Mouse (Mus musculus) forebrain, embryonic 13.5 days (tissue): Measurements from ENCODE around the gene Mup17. TPM values are rescaled to one million over a fixed set of nuclear protein-coding genes. Genes with fewer than 3 reads are reported as not detected.
"Not testable (repeated sequence)": the region's sequence is repeated elsewhere in the genome, so short reads cannot be mapped to it uniquely, and the experiment has no call there.

Experiments
- ATAC-seq: fragments of 200-750 bp; cut with Nextera tagmentation; 2 replicates; pipeline ENCODE4 v1.8.0; 2017
- H3K27ac ChIP-seq: fragments of 300-500 bp; sonication (generic); 2 replicates; pipeline ENCODE4 v1.5.1; 2015; ENCODE audit warnings: inconsistent platforms, mild to moderate bottlenecking, moderate library complexity
- H3K27me3 ChIP-seq: fragments of 300-500 bp; sonication (generic); 2 replicates; pipeline ENCODE4 v1.6.1; 2015; ENCODE audit warnings: mild to moderate bottlenecking, inconsistent platforms
- H3K36me3 ChIP-seq: fragments of 300-500 bp; sonication (generic); 2 replicates; pipeline ENCODE4 v1.6.1; 2015; ENCODE audit warnings: mild to moderate bottlenecking, inconsistent platforms; ENCODE audit not compliant: poor library complexity, severe bottlenecking
- H3K4me1 ChIP-seq: fragments of 300-500 bp; sonication (generic); 2 replicates; pipeline ENCODE4 v1.6.1; 2015; ENCODE audit warnings: inconsistent platforms
- H3K4me2 ChIP-seq: fragments of 300-500 bp; sonication (generic); 2 replicates; pipeline ENCODE4 v1.6.1; 2015; ENCODE audit warnings: inconsistent platforms, mild to moderate bottlenecking, moderate library complexity
- H3K4me3 ChIP-seq: fragments of 300-500 bp; sonication (generic); 2 replicates; pipeline ENCODE4 v1.5.1; 2015; ENCODE audit warnings: mild to moderate bottlenecking, inconsistent platforms
- H3K9ac ChIP-seq: fragments of 300-500 bp; sonication (generic); 2 replicates; pipeline ENCODE4 v1.6.1; 2015; ENCODE audit warnings: mild to moderate bottlenecking, inconsistent platforms
- H3K9me3 ChIP-seq: fragments of 300-500 bp; sonication (generic); replicated peaks from 2 replicates; pipeline ENCODE4 v1.6.1; 2016; ENCODE audit warnings: inconsistent platforms
- WGBS: fragments of 180-500 bp; shearing (Covaris S2); methylation state at CpG from one replicate; pipeline ENCODE4 v1.1.7; 2015; 5-methylcytosine and 5-hydroxymethylcytosine counted together
- polyA plus RNA-seq: library from polyadenylated mRNA; unstranded; fragments of >200 nt; fragmentation: Nextera tagmentation; extraction: Ambion mirVana; gene quantifications from 2 replicates; pipeline ENCODE4 v1.2.1, GENCODE M21; 2015

The Mup17 gene
- not detected in 2 replicates for polyA plus RNA-seq

- H3K9me3 ChIP-seq, H3K4me2 ChIP-seq, H3K27me3 ChIP-seq, H3K9ac ChIP-seq, H3K4me1 ChIP-seq, H3K36me3 ChIP-seq, H3K27ac ChIP-seq, H3K4me3 ChIP-seq, ATAC-seq: not testable (repeated sequence)
- 81% methylated on average over 4 of the region's 4 CpGs for WGBS
These were observed at the start of gene Mup17 for GRCm38 (mm10) chr4:61595771-61596170. Gene Mup17, minus strand, starts transcription at chr4:61595871.

- H3K27me3 ChIP-seq, H3K4me3 ChIP-seq, H3K27ac ChIP-seq, H3K36me3 ChIP-seq, H3K9me3 ChIP-seq, H3K4me1 ChIP-seq, H3K4me2 ChIP-seq, ATAC-seq, H3K9ac ChIP-seq: not testable (repeated sequence)
- 85% methylated on average over 19 of the region's 19 CpGs for WGBS
These were observed 24.1 kb downstream of the Mup17 start for GRCm38 (mm10) chr4:61571561-61571960.

GRCm38 (mm10) chr4:61555887-61556286 is 39.8 kb downstream of the Mup17 start:
- not testable (repeated sequence) for H3K4me1 ChIP-seq, H3K4me2 ChIP-seq, H3K4me3 ChIP-seq, ATAC-seq, H3K36me3 ChIP-seq, H3K27me3 ChIP-seq, H3K27ac ChIP-seq, H3K9ac ChIP-seq, H3K9me3 ChIP-seq
- 50% methylated on average over 2 of the region's 2 CpGs for WGBS

Other genes starting within 250 kb of the Mup17 start
- gene Mup15, start 156.1 kb downstream of the Mup17 start, polyA plus RNA-seq = not detected in 2 replicates
- gene Mup16, start 76.3 kb downstream of the Mup17 start, polyA plus RNA-seq = not detected in 2 replicates
- gene Mup18, start 78.3 kb upstream of the Mup17 start, polyA plus RNA-seq = not detected in 2 replicates
- gene Mup19, start 186.4 kb upstream of the Mup17 start, polyA plus RNA-seq = not detected in 2 replicates
- gene Mup5, start 239.4 kb upstream of the Mup17 start, polyA plus RNA-seq = not detected in 2 replicates